Mouse (Mus musculus): ENCODE measurements around the gene Pde2a. TPM values are rescaled to one million over a fixed set of nuclear protein-coding genes. Genes with fewer than 3 reads are reported as not detected.

Pde2a gene
- polyA plus RNA-seq, 1 experiment from 2014 or later, result 8.9 TPM

DNA sequence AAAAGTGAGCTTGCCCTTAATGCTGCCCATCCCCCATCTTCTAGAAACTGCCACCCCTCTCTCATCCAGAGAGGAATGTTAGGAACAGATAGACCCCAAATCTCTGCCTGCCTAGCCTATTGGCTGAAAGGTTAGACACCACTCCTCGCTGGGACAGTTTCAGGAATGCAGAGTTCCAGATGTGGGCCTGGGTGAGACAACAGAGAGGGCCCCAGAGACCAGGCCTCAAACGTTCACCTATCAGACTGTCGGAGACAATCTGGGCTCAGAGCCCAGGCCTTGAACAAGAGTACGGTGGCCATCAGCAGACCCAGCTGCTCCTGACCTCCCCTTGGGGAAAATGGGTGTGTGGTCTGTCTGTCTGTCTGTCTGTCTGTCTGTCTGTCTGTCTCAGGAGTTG lies 28.5 kb upstream of the Pde2a start:
- peaks cover 33% of the 10 kb centered on the region for H3K4me1 ChIP-seq (ENCODE audit: control insufficient read depth, insufficient read depth, low read length)
- no peaks in the 10 kb centered on the region for H3K9me3 ChIP-seq (ENCODE audit: control insufficient read depth, low read depth, low read length)
- H3K9ac ChIP-seq (replicated peaks; ENCODE audit: low read depth, low read length), result no peak overlapping the region
- no peak overlapping the region for H3K4me3 ChIP-seq (ENCODE audit: low read depth, low read length)
- WGBS, result 31% methylated on average over 4 of the region's 4 CpGs
- H3K27me3 ChIP-seq (ENCODE audit: control insufficient read depth, insufficient read depth, low read length), result no peaks in the 10 kb centered on the region
- H3K27ac ChIP-seq (ENCODE audit: low read length), result peak overlapping the region; percentile 99
- peak overlapping the region; percentile 15; the same call in 1 of the 2 replicates for H3K4me2 ChIP-seq (replicated peaks; ENCODE audit: low read depth, low read length)
- no peak for ATAC-seq (ENCODE audit: insufficient number of reproducible peaks, insufficient read depth, low FRiP score, low read depth)
- H3K36me3 ChIP-seq (ENCODE audit: control insufficient read depth, insufficient read depth, low read length), result peaks cover 31% of the 10 kb centered on the region

DNA sequence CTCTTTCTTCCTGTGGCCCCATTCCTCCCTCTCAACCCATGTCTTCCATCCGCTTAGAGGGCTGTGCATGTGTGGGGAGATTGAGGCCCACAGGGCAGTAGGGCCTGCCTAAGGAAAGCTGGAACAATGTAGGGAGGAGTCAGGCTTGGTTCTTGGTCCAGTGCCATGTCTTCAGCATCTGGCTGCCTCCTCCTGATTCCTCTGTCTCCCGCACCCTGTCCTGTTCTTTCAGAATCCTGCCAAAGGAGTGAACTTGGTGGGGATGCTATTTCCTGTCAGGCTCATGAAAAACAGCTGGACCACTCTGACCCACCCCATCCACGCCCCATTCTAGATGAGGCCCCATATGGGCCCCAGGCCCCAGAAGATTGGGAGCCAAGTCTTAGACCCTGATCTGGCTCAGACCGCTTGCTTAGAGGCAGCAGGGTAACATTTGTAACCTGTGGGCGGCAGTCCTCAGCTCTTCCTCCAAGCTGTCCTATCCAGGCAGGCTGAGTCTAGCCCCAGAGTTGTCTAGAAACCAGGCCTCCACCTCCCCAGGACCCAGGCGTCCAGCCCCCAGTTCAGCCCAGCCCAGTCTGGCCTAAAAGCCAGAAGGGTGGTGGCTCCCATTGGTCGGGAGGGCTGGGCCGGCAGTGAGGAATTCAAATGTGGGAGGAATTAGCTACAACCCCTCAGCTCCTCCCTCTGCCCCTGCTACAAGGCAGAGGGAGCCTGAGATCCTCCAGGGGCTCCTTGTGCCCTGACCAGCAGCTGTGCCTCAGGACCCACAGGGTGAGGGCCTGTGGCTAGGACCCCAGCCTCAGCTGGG lies 27.6 kb upstream of the Pde2a start:
- WGBS, result 18% methylated on average over 8 of the region's 8 CpGs
- H3K9me3 ChIP-seq (ENCODE audit: control insufficient read depth, low read depth, low read length), result no peaks in the 10 kb centered on the region
- peak overlapping the region; percentile 99 for H3K27ac ChIP-seq (ENCODE audit: low read length)
- H3K36me3 ChIP-seq (ENCODE audit: control insufficient read depth, insufficient read depth, low read length), result peaks cover 40% of the 10 kb centered on the region
- H3K9ac ChIP-seq (replicated peaks; ENCODE audit: low read depth, low read length), result peak overlapping the region; percentile 48
- peak overlapping the region; percentile 63 for H3K4me2 ChIP-seq (replicated peaks; ENCODE audit: low read depth, low read length)
- H3K4me1 ChIP-seq (ENCODE audit: control insufficient read depth, insufficient read depth, low read length), result peaks cover 33% of the 10 kb centered on the region
- peak overlapping the region; percentile 41 for H3K4me3 ChIP-seq (ENCODE audit: low read depth, low read length)
- peak; percentile 80 for ATAC-seq (ENCODE audit: insufficient number of reproducible peaks, insufficient read depth, low FRiP score, low read depth)
- no peaks in the 10 kb centered on the region for H3K27me3 ChIP-seq (ENCODE audit: control insufficient read depth, insufficient read depth, low read length)

DNA sequence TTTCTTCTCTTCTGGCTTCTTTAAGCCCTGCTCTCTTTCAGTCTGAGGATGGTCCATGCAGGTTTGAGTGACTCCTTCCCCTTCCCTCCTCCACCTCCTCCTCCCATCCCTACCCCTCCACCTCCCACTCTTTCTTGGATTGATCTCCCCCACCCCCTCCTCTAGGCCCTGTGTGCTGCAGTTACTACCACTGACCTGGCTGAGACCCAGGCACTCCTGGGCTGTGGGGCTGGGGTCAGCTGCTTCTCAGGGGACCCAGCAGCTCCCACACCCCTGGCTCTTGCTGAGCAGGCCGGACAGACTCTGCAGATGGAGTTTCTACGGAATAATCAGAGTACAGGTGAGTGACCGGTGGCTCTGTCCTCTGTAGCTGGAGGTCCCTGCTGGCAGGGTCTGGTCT lies 26.9 kb upstream of the Pde2a start:
- Histone ChIP-seq H3K4me2 (replicated peaks; ENCODE audit: low read depth, low read length) (peak overlapping the region; percentile 63), H3K4me1 (ENCODE audit: control insufficient read depth, insufficient read depth, low read length) (peaks cover 33% of the 10 kb centered on the region), H3K9ac (replicated peaks; ENCODE audit: low read depth, low read length) (peak overlapping the region; percentile 48), H3K9me3 (ENCODE audit: control insufficient read depth, low read depth, low read length) (no peaks in the 10 kb centered on the region), H3K4me3 (ENCODE audit: low read depth, low read length) (peak overlapping the region; percentile 41), H3K27me3 (ENCODE audit: control insufficient read depth, insufficient read depth, low read length) (no peaks in the 10 kb centered on the region), H3K36me3 (ENCODE audit: control insufficient read depth, insufficient read depth, low read length) (peaks cover 45% of the 10 kb centered on the region), H3K27ac (ENCODE audit: low read length) (peak overlapping the region; percentile 99)
- WGBS, result 52% methylated on average over 3 of the region's 3 CpGs
- ATAC-seq (ENCODE audit: insufficient number of reproducible peaks, insufficient read depth, low FRiP score, low read depth), result no peak; the same call in 1 of the 2 replicates

DNA sequence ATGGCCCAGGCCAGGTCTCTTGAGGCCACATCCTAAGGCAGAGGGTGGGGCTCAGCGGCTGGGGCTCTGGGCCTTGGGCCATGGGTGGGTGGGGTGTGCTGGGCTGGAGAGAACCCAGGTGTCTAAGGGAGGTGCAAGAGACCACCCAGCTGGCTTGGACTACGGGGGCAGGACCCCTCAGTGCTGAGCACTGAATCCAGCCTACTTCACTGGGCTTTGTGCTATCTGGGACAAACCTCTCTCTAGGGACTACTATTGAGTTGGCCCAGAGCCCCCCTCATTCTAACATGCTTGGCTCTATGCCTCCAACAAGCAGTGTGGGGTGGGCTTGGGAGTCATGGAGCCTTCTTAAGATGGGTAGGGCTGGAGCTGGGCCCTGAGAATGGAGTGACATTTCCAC lies 26.0 kb upstream of the Pde2a start:
- Histone ChIP-seq H3K36me3 (ENCODE audit: control insufficient read depth, insufficient read depth, low read length) (peaks cover 48% of the 10 kb centered on the region), H3K4me2 (replicated peaks; ENCODE audit: low read depth, low read length) (peak overlapping the region; percentile 63), H3K4me3 (ENCODE audit: low read depth, low read length) (peak overlapping the region; percentile 41), H3K27ac (ENCODE audit: low read length) (peak overlapping the region; percentile 99; the same call in 1 of the 2 replicates), H3K27me3 (ENCODE audit: control insufficient read depth, insufficient read depth, low read length) (no peaks in the 10 kb centered on the region), H3K9me3 (ENCODE audit: control insufficient read depth, low read depth, low read length) (no peaks in the 10 kb centered on the region), H3K9ac (replicated peaks; ENCODE audit: low read depth, low read length) (peak overlapping the region; percentile 48), H3K4me1 (ENCODE audit: control insufficient read depth, insufficient read depth, low read length) (peaks cover 30% of the 10 kb centered on the region)
- WGBS, result 47% methylated on average over 2 of the region's 2 CpGs
- ATAC-seq (ENCODE audit: insufficient number of reproducible peaks, insufficient read depth, low FRiP score, low read depth), result no peak

GRCm38 (mm10) chr7:101397175-101397574 lies 24.3 kb upstream of the Pde2a start:
- Histone ChIP-seq H3K4me2 (replicated peaks; ENCODE audit: low read depth, low read length) (no peak overlapping the region), H3K4me1 (ENCODE audit: control insufficient read depth, insufficient read depth, low read length) (peaks cover 15% of the 10 kb centered on the region), H3K27ac (ENCODE audit: low read length) (no peak overlapping the region), H3K4me3 (ENCODE audit: low read depth, low read length) (no peak overlapping the region), H3K9me3 (ENCODE audit: control insufficient read depth, low read depth, low read length) (no peaks in the 10 kb centered on the region), H3K27me3 (ENCODE audit: control insufficient read depth, insufficient read depth, low read length) (no peaks in the 10 kb centered on the region), H3K9ac (replicated peaks; ENCODE audit: low read depth, low read length) (no peak overlapping the region), H3K36me3 (ENCODE audit: control insufficient read depth, insufficient read depth, low read length) (peaks cover 61% of the 10 kb centered on the region)
- WGBS, result 89% methylated on average over 4 of the region's 4 CpGs
- no peak for ATAC-seq (ENCODE audit: insufficient number of reproducible peaks, insufficient read depth, low FRiP score, low read depth)

DNA sequence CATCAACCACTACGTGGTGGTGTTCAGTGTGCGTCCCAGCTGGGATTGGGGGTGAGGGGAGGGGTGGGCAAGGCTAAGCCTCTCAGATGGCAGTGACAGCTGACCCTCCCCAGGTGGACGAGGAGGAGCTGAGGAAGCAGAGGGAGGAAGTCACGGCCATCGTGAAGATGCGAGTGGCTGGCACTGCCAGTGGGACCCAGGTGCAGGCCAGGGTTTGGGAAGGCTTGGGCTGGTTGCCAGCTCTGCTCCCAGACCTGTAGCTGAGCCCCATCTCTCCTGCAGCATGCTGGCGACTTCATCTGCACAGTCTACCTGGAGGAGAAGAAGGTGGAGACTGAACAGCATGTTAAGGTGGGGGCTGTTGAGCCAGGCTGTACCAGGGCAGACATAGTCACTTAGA lies 20.0 kb upstream of the Pde2a start:
- Histone ChIP-seq H3K4me3 (ENCODE audit: low read depth, low read length) (no peak overlapping the region), H3K36me3 (ENCODE audit: control insufficient read depth, insufficient read depth, low read length) (peaks cover 89% of the 10 kb centered on the region), H3K4me2 (replicated peaks; ENCODE audit: low read depth, low read length) (no peak overlapping the region), H3K27me3 (ENCODE audit: control insufficient read depth, insufficient read depth, low read length) (no peaks in the 10 kb centered on the region), H3K27ac (ENCODE audit: low read length) (no peak overlapping the region), H3K4me1 (ENCODE audit: control insufficient read depth, insufficient read depth, low read length) (no peaks in the 10 kb centered on the region), H3K9ac (replicated peaks; ENCODE audit: low read depth, low read length) (no peak overlapping the region), H3K9me3 (ENCODE audit: control insufficient read depth, low read depth, low read length) (no peaks in the 10 kb centered on the region)
- 86% methylated on average over 7 of the region's 7 CpGs for WGBS
- no peak for ATAC-seq (ENCODE audit: insufficient number of reproducible peaks, insufficient read depth, low FRiP score, low read depth)

- ATAC-seq (ENCODE audit: insufficient number of reproducible peaks, insufficient read depth, low FRiP score, low read depth), result no peak
- 94% methylated on average over 5 of the region's 5 CpGs for WGBS
- Histone ChIP-seq H3K4me2 (replicated peaks; ENCODE audit: low read depth, low read length) (no peak overlapping the region), H3K4me3 (ENCODE audit: low read depth, low read length) (no peak overlapping the region), H3K27me3 (ENCODE audit: control insufficient read depth, insufficient read depth, low read length) (no peaks in the 10 kb centered on the region), H3K4me1 (ENCODE audit: control insufficient read depth, insufficient read depth, low read length) (no peaks in the 10 kb centered on the region), H3K36me3 (ENCODE audit: control insufficient read depth, insufficient read depth, low read length) (peaks cover 87% of the 10 kb centered on the region), H3K9me3 (ENCODE audit: control insufficient read depth, low read depth, low read length) (no peaks in the 10 kb centered on the region), H3K27ac (ENCODE audit: low read length) (no peak overlapping the region), H3K9ac (replicated peaks; ENCODE audit: low read depth, low read length) (no peak overlapping the region)
Observed at GRCm38 (mm10) chr7:101403831-101404230, 17.7 kb upstream of the Pde2a start.

- no peaks in the 10 kb centered on the region for H3K9me3 ChIP-seq (ENCODE audit: control insufficient read depth, low read depth, low read length)
- peaks cover 13% of the 10 kb centered on the region; the same call in 1 of the 2 replicates for H3K4me1 ChIP-seq (ENCODE audit: control insufficient read depth, insufficient read depth, low read length)
- WGBS, result 61% methylated on average over 11 of the region's 11 CpGs
- no peak for ATAC-seq (ENCODE audit: insufficient number of reproducible peaks, insufficient read depth, low FRiP score, low read depth)
- H3K4me3 ChIP-seq (ENCODE audit: low read depth, low read length), result no peak within 1 kb of the TSS
- H3K27ac ChIP-seq (ENCODE audit: low read length), result no peak within 1 kb of the TSS
- no peak within 1 kb of the TSS for H3K4me2 ChIP-seq (replicated peaks; ENCODE audit: low read depth, low read length)
- no peaks in the 10 kb centered on the region for H3K27me3 ChIP-seq (ENCODE audit: control insufficient read depth, insufficient read depth, low read length)
- peaks cover 58% of the 10 kb centered on the region for H3K36me3 ChIP-seq (ENCODE audit: control insufficient read depth, insufficient read depth, low read length)
- H3K9ac ChIP-seq (replicated peaks; ENCODE audit: low read depth, low read length), result no peak within 1 kb of the TSS
Observed at GRCm38 (mm10) chr7:101410267-101410936, 11.1 kb upstream of the Pde2a start, which contains the start of gene Gm45837. Gm45837 (plus strand) TSS chr7:101410886.

All from stomach, embryonic 14.5 days (tissue).